Mouse (Mus musculus) layer of hippocampus, postnatal 36 days (tissue): ENCODE measurements at regions not wholly inside any gene's neighbourhood (a gene's known extent, or its start where the extent isn't known, plus 50 kb on each side); places are given as distances from the start of the nearest gene placed in this dataset.

Experiments
- DNase-seq, 2 experiments: peaks; one replicate each; pipeline ENCODE4 v3.0.0; 2022

DNA sequence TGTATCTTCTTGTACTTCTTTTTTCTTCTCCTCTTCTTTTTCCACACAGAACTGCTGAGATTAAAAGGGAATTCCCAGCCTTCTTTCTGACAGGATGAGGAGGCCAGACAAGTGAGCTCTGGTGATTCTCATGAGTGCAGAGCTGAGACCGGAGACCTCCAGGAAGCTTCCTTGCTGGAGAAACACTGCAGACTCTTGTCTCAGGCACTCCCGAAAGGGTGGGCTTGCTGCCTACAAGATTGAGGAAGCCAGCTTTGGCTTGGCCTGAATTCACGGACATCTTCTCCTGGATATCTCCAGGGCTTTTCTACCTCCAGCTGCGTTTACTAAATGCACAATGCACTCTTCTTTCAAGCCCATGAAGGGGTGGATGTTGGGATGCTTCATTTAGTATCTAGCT, 226.0 kb downstream of the Csl start:
- no peak for DNase-seq

DNA sequence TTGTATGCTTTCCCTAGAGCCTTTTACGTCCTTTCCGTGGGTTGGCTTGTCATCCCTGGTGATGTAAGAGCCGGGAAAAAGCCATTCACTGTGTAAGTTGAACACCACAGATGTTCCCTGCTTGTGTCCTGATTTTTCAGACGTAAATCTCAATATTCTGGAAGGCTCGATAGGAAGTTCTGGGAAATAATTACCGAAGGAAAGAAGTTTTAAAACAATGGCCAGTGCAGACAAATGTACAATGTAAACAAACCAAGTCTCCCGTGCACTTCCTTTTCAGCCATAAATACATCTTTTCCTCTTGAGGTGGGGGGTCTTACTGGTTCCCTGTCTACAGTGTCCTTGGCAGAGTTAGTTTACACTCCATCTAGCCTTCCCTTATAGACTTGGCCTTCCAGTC, 225.2 kb downstream of the Csl start:
- DNase-seq: no peak

DNA sequence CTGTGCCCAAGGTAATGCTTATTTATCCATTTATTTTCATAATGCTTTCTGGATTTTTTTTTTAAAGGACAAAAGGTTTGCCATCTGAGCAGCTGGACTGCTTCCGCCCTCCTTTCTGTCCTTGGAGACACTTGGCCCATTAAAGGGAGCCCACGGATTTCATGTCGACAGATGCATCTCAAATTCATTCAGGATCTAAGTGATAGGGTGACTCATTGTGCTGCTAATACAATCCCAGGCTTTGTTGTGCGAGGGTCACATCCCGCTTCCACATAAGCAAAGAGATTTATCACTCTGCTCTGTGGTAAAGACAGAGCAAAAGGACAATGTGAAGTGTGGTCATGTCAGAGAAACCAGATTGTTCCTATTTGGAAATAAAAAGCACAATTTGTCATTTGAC, 220.8 kb downstream of the Csl start:
- DNase-seq: no peak

DNA sequence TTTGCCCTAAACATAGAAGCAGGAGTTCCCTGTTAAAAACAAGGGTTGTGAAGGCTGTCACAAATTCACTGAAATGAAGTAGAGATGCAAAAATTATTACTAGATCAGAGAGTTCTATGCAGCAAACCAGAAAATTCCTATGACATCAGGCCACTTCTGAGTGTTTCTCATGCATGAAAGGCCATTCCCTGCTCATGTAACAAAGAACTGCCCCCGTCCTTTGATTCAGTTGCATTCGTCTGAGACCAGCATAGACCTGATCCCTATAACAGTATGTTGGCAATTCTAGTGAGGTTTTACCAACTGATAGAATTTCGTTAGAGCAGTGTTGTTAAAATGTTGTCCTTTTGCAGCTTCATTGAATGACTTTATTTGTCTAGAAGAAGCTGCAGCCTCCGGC, 207.1 kb downstream of the Csl start:
- no peak for DNase-seq

DNA sequence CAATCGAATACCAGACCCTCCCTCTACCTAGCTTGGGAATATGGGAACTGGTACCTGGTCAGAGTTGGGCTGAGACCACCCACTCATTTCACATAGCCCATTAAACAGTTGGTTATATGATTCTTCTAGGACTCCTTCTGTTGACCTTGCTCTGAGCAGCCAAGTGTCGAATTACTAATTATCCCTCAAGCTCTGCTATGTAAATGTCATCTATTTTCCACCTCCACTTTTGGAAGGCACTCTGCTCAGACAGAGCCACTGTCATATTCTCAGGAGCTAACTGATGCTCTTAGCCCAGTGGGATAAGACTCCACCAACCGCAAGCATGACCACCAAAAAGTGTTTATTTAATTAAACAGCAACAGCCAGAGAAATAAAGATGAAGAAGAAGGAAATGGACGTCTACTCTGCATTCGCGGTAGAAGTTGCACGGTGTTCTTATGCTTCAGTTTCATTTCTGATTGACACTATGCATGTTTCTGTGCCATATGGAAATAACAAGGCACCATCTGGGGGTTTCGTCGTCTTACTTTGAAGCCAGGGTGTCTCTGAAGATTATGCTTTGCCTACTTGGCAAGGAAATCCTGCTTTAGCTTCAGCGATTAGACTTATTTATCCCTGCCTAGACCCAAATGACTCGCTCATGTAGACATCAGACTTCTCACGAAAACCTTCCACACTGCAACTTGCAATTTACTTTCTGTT, 206.5 kb downstream of the Csl start:
- DNase-seq: peak in 1 of 2 experiments; percentile 47

DNA sequence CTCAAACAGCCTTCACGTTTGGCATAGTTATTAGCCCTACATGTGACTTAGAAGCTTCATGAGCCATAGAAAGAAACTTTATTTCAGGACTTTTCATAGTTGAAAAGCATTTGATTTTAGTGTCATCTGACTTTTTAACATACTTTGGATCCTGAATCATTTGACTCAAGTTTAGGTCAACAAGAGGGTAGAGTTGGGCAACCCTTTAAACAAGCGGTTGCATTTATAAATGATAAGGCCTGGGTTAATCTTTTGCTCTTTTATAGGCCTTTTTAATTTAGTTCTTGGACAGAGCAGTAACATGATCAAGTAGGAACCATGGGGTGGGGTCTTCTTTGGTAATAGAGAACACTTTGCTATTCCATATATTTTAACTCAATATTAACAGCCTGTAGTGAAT, 204.4 kb downstream of the Csl start:
- no peak for DNase-seq

DNA sequence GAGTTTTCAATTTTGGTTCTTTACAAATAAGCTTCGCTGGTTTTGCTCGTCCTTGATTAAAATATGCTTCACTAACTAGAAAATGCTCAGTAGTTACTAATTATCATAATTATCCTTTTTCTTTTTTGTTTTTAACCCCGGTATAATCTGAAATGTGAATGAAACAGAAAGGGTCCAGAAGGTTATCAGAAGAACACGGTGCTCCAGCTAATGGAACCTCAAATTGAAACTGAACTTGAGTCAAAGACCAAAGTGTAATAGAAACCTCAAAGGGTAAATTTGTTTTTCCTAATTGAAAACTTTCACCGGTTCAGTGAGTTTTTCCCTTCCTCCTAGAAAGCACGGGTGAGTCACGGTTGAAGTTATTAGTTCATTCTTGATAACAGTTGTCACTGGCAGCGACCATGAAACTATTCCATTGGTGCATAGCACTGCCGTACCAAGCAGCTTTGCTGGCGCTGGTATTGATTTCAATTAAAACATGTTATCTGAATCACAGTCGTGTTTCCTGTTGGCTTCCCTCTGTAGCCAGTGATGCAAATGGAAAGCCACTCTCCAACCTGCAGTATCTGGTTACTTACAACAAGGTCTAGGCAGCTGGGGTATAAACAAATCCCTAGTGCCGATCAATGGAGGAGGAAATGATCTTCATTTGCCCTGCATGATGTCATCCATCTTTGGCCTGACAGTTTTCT, 203.7 kb downstream of the Csl start:
- DNase-seq: no peak

DNA sequence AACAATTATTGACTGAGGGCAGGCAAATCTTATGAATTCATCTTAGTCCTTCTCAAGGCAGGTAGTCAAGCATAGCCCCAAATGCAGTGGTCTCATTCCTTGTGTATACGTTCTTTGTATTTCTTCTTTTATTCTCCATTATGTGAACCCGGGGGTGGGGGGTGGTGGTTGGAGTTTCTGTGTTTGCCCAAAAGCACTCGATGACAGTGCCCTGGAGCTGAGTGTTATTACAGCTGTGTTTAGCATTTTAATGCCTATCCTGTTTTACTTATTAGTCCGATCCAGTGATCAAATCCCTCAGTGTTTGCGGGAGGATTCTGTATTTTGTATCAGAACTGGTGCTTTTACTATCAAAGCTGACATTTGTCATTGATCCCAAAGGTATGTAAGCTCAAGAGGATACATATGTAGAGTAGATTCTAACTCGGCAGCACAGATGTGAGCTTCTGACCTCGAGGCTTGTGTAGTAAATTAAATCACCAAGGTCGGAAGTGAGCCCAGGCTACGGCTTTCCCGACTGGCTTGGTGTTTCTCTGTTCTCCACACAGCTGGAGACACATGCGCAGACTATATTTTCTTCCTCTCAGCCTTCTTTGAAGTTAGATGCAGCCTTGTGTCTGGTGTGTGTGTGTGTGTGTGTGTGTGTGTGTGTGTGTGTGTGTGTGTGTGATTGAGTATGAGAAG, 203.0 kb downstream of the Csl start:
- DNase-seq: no peak

DNA sequence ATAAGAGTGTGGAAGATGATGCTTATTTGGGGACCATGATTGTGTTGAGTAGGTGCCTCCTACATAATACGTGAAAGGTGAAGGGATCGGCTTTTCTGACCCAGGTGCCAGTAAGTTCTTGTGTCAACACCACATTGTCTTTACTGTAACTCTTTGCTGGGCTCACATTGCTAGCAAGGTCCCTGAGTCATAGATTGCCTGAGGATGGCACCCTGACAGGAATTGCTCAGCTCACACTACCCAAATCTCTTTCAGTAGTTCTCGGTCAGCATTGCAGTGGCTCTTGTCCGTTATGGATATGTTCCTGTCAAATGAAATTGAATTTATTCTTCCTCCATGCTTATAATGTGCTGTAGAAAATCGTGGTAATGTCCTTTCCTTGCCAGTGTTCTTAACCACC, 200.8 kb downstream of the Csl start:
- no peak for DNase-seq

DNA sequence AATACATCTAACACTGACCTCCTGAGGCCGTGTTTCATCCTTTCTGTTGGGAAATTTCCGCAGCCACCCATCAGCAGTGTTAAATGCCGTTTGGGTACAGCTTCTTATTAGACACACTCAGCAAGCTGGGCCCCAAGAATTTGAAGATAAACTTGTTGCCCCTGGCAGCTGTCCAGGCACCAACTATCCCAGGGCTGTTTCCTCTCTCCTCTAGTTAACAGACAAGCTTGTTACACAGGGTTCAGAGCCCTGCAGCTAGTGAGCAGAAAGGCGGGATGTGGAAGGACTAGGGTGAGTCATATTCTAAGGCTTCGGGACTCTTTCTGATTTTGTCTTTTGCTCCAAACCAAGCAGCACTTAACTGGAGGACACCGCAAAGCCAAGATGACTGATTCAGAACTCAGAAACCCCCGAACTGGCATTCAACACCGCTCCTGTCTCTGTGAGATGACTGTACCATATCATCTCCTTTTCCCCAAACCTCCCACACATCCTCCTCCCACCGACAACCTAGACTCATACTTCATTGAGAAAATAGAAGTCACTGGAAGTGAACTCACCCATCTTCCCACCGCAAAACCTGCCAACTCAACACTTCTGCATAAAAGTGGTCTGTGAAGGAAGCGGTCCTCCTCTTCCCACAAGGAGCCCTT, 198.2 kb downstream of the Csl start:
- no peak for DNase-seq

DNA sequence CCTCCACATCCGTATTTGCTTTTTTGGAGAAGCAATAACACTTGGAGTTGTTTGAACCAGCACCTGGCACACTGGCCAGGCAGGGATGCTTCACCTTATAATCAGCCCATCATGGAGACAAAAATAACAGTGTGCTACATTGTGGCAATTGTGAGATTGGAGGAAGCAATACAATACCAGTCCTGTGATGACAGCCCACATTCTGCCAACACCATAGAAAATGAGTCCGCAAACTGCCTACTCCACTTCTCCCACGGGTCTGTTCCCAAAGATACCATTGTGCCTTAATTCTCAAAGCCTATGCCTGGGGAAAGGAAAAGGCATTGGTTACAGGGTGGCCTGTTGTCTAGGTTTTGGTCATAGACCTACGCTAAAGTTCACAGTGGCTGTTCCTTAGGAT, 194.9 kb downstream of the Csl start:
- no peak for DNase-seq

DNA sequence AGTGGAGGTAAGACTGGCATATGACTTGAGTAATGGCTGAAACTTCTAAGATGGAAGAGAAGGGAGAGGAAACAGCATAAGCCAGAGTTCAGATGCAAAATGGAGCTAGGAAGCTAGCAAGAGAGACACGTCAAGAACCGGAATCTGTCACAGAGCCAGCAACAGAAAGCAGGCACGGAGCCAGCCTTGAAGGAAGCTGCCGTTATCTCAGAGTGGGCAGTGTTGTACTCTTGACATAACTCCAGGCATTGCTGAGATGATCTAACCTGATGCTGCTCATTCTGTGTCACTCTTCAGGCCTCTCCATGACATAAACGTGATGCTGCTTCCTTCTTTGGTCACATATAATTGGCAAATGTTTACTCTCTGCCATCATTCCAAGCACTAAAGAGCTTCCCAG, 191.0 kb downstream of the Csl start:
- DNase-seq: no peak

DNA sequence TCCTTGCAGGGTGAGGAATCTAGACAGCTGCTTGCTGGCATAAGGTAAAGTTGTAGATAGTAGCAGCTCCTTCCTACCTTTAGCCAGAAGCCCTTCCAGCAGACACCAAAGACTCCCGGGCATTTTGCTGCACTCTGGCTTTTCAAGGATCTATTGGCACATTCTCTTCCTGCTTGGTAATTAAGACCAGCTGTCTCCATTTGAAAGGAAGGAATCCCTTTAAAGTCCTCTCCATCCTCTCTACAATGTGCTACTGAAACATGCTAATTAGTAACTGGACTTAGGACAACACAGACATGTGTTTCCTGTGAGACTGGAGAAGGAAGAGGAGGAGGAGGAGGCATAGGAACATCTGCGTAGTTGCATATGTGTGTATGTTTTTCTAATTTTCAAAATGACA, 189.3 kb downstream of the Csl start:
- no peak for DNase-seq

DNA sequence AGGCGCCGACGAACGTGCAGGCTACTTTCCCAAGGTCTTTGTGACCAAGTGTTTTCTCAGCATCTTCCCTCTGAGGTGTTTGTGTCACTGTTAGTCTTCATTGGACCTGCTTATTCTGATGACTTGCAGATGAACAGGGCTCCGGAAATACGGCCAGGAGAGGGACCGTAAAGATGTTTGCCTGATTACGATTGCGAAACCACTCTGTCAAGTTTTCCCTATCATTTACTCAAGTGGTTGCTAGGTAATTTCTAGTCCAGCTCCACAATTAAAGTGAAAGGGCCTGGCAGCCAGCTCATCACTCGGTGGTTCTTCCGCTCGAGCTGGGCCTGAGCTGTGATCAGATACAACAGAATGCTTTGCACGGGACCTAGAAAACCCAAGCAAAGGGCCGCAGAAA, 185.5 kb downstream of the Csl start:
- DNase-seq: no peak

DNA sequence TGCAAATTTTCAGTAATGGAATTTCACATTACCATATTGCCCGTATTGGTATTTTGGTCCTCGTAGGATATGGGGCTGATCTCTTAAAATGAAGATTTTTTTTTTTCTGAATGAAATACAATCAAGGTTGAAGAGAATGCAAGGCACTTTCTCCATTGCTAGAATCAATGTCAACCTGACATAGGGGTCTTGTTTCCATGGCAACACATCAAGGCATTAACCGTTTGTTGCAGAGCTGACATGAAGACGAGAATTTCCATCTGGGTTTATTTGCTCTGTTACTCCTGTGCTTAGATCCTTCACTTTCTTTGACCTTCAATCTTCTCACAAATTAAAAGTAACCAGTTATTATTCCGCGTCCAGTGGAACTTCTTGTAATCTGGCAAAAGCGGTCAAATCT, 184.2 kb downstream of the Csl start:
- DNase-seq: no peak

DNA sequence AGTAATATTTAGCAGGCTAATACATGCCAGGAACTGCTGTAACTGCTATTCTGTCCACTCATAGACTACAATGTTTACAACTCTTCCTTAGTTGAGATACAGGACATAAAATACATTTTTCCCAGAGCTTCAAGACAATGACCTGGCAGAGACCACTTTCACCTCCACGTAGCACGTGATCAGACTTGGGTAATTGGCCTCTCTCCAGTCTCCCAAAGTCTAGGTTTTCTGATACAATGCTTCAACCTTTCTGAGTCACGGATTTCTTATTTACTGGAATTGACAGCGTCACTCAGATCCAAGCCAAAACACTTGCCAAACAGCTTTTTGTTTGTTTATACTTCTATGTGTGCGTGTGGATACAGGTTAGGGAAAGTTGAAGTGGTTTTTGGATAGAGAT, 183.2 kb downstream of the Csl start:
- no peak for DNase-seq

DNA sequence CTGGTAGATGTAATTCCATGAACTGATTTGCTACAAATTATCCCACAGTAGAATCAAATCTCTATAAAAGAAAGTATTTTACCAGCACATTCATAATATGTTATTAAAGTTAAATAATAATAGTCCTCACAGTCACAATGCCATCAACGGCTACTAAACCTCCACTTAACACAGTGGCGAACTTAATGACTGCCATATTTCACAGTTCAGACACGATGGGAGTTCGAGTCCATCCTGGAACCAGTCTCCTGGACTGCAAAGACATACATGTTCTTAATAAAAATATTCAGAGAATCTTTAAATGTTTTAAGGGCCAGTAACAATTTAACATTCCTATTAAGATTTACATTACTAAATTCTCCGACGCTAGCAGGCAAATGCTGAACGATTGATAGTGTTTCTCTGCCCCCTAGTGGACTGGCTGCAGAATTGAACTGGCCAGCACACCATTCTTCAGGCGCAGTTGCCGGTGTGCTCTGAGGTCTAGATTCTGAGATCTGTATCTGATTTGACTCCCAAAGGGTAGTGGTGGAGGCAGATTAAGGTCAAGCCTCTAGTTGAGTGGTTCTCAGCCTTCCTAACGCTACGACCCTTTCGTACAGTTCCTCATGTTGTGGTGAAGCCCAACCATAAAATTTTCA, 182.3 kb downstream of the Csl start:
- DNase-seq: peak in 1 of 2 experiments; percentile 62

DNA sequence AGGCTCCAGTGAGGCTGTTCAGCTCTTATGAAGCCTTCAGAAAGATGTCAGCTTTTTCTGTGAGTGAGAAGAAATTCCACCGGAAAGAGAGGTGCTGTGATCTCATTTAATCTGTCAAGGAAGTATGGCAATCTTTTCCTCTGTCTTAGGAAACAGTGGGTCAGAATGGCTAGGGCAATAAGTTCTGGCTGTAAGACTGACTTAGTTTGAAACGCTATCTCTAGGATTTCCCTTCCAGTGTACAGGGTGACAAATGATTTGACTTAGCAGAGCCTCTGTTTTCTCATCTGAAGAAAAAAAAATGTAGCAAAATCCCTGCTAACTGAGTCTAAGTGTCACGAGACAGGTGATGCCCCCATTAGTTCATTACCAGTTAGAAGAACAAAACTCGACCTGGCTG, 181.1 kb downstream of the Csl start:
- no peak for DNase-seq

DNA sequence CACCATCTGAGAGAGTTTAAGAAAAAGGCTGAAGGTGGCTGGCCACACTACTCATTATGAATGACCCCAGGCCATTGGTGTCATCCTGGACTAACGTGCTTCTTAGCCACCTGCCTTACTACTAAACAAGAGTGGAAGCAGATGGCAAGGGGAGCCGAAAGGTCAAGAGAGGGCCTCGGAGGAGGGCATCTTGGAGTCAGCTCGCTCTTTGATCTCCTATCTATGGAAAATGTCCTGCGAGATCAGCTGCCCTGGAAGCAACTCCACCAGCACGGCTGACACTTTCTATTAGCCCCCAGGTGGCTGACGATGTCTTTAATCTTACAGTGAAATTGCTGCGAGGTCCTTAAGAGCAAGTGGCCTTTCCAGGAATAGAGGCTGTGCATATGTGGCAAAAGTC, 179.3 kb downstream of the Csl start:
- DNase-seq: no peak

DNA sequence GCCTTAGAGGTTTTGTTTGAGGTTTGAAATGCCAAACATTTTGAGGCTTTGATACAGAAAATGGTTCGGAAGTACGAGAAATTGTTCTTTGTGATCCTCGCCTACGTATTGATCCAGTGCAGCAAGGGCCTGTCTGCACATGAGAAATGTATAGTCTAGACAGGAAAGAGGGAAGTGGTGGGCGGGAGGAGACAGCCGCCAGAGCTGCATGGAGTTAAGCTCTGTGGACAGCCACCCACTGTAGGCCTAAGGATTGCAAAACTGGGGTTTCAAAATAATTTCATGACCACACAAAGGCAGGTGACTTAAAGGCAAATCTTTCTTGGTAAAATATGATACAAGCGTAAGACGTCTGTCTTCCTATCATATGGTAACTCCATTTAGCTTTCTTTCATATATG, 178.4 kb downstream of the Csl start:
- no peak for DNase-seq

DNA sequence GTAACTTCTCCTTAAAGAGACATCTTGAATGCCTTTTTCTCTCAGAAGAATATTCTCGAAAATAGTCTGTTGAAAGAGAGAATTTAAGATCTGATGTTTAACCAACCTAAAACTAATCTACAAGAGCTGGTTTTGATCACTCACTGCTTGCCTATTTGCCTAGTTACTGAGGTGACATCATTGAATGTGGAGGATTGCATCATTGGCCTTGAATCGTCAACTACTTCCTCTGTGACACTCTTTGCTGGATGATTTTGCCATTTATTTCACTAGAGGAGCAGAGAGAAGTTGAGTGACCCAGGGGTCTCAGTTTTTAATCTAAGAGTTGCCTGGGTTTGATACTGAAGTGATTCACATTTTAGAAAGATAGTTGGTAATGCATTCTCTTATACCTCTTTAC, 174.6 kb downstream of the Csl start:
- DNase-seq: no peak

DNA sequence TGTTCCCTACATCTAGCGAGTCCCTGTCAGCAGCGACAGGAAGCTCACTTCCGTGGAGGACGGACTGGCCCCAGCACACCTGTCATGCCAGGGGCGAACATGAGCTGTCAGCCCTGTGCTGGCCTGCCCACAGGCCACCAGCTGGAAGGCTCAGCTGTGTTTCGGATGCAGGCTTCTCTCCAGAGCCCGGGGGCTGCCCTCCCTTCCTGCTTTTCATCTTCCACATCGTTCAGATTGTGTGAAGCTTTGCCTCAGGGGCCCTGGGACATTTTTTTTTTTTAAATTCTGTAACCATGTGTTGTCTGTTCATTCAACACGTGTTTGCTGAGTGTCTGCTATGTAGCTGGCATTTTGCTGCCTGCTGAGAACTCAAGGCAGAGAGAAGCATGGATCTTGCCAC, 167.2 kb downstream of the Csl start:
- no peak for DNase-seq

DNA sequence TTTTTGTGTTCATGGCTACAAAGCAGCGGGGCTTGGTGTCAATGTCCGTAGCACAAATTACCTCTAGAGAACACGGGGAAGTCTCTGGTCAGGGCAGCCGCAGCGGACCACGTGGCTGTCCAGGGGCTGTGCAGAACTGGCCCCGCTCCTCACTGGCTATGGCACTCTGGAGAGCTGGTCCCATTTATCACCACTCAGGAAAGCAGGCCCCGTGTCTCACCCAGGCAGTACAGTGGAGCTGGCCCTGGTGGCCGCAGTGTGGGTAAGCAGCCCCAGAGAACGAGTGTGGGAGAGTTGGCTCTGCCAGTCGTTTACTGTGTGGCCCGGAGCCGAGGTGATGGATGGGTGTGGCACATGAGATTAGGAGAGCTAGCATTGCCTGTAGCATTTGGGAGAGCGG, 163.8 kb downstream of the Csl start:
- no peak for DNase-seq
